Mouse (Mus musculus) midbrain, embryonic 10.5 days (tissue): ENCODE data around the gene Gm3526. TPM values are rescaled to one million over a fixed set of nuclear protein-coding genes. Genes with fewer than 3 reads are reported as not detected.
"Not testable (repeated sequence)": the region's sequence is repeated elsewhere in the genome, so short reads cannot be mapped to it uniquely, and the experiment has no call there.

ENCODE experiments used
- DNase-seq: peaks from one replicate; pipeline ENCODE4 v3.0.0-alpha.2; 2017; ENCODE audit warnings: low spot score
- H3K27ac ChIP-seq: fragments of 300-500 bp; sonication (generic); replicated peaks from 2 replicates; pipeline ENCODE4 v1.5.1; 2016; ENCODE audit warnings: mild to moderate bottlenecking
- H3K27me3 ChIP-seq: fragments of 300-500 bp; sonication (generic); 2 replicates; pipeline ENCODE4 v1.6.1; 2016; ENCODE audit warnings: low read depth, mild to moderate bottlenecking; ENCODE audit not compliant: poor library complexity, severe bottlenecking
- H3K36me3 ChIP-seq: fragments of 300-500 bp; sonication (generic); 2 replicates; pipeline ENCODE4 v1.6.1; 2016; ENCODE audit warnings: mild to moderate bottlenecking, moderate library complexity
- H3K4me1 ChIP-seq: fragments of 300-500 bp; sonication (generic); 2 replicates; pipeline ENCODE4 v1.6.1; 2016
- H3K4me3 ChIP-seq: fragments of 300-500 bp; sonication (generic); 2 replicates; pipeline ENCODE4 v1.5.1; 2016; ENCODE audit warnings: mild to moderate bottlenecking, moderate library complexity
- H3K9me3 ChIP-seq: fragments of 300-500 bp; sonication (generic); replicated peaks from 2 replicates; pipeline ENCODE4 v1.6.1; 2016; ENCODE audit warnings: mild to moderate bottlenecking
- WGBS: fragments of 180-500 bp; shearing (Covaris S2); methylation state at CpG from one replicate; pipeline ENCODE4 v1.1.7; 2016; 5-methylcytosine and 5-hydroxymethylcytosine counted together
- polyA plus RNA-seq: library from polyadenylated mRNA; unstranded; fragments of >200 nt; fragmentation: Nextera tagmentation; extraction: Ambion mirVana; gene quantifications from 2 replicates; pipeline ENCODE4 v1.2.1, GENCODE M21; 2016

Gm3526 gene
- polyA plus RNA-seq = not detected in 2 replicates

- not testable (repeated sequence) for H3K27me3 ChIP-seq, H3K9me3 ChIP-seq, DNase-seq, H3K4me1 ChIP-seq, H3K27ac ChIP-seq, H3K4me3 ChIP-seq, H3K36me3 ChIP-seq
- WGBS = no CpG with 5 or more reads among the region's 1 CpGs
These were observed at the start of gene Gm3526 for GRCm38 (mm10) chr14:5260480-5260879. Gm3526 (minus strand) TSS chr14:5260580.

Other genes starting within 250 kb of the Gm3526 start
- not detected in 2 replicates for gene Gm3298, start 244.7 kb downstream of the Gm3526 start, polyA plus RNA-seq
- not detected in 2 replicates for gene 4930555G01Rik, start 210.0 kb downstream of the Gm3526 start, polyA plus RNA-seq
- 1.2 and 1.7 TPM in 2 replicates for gene Gm8281, start 189.5 kb downstream of the Gm3526 start, polyA plus RNA-seq
- not detected in 2 replicates for gene Gm8279, start 129.1 kb downstream of the Gm3526 start, polyA plus RNA-seq
- gene Gm3317, start 96.0 kb downstream of the Gm3526 start, polyA plus RNA-seq = not detected in 2 replicates
- gene Gm8271, start 74.8 kb downstream of the Gm3526 start, polyA plus RNA-seq = not detected in 2 replicates
- not detected in 2 replicates for gene Gm3542, start 74.3 kb upstream of the Gm3526 start, polyA plus RNA-seq
- gene Gm3500, start 128.5 kb upstream of the Gm3526 start, polyA plus RNA-seq = not detected in 2 replicates
- gene Gm3194, start 194.9 kb upstream of the Gm3526 start, polyA plus RNA-seq = 1.1 TPM in 1 of 2 replicates, not detected in the other
- gene Gm8246, start 217.2 kb upstream of the Gm3526 start, polyA plus RNA-seq = not detected in 2 replicates
- gene Gm3187, start 223.6 kb upstream of the Gm3526 start, polyA plus RNA-seq = not detected in 2 replicates
- gene Gm3488, start 241.1 kb upstream of the Gm3526 start, polyA plus RNA-seq = 1.8 TPM in 2 replicates